Mouse (Mus musculus) forebrain, embryonic 11.5 days (tissue): ENCODE measurements around the gene Ctxn1. TPM values are rescaled to one million over a fixed set of nuclear protein-coding genes. Genes with fewer than 3 reads are reported as not detected.
A peak's percentile ranks its signal among the peaks of the same experiment; 100 is the strongest.

Experiments used
- ATAC-seq: fragments of 200-750 bp; cut with Nextera tagmentation; replicated peaks from 2 replicates; pipeline ENCODE4 v1.8.0; 2017; ENCODE audit warnings: moderate TSS enrichment; ENCODE audit not compliant: low FRiP score
- DNase-seq: peaks from one replicate; pipeline ENCODE4 v3.0.0-alpha.2; 2017; ENCODE audit warnings: low spot score
- H3K27ac ChIP-seq: fragments of 300-500 bp; sonication (generic); 2 replicates; pipeline ENCODE4 v1.5.1; 2014; ENCODE audit warnings: low read depth, low read length
- H3K27me3 ChIP-seq: fragments of 300-500 bp; sonication (generic); 2 replicates; pipeline ENCODE4 v1.6.1; 2014; ENCODE audit warnings: mild to moderate bottlenecking, low read length, mixed read lengths; ENCODE audit not compliant: control insufficient read depth, insufficient read depth
- H3K36me3 ChIP-seq: fragments of 300-500 bp; sonication (generic); 2 replicates; pipeline ENCODE4 v1.6.1; 2014; ENCODE audit warnings: mild to moderate bottlenecking, low read length, moderate library complexity, mixed read lengths; ENCODE audit not compliant: control insufficient read depth, insufficient read depth
- H3K4me1 ChIP-seq: fragments of 300-500 bp; sonication (generic); replicated peaks from 2 replicates; pipeline ENCODE4 v1.6.1; 2014; ENCODE audit warnings: low read length, mixed read lengths; ENCODE audit not compliant: control insufficient read depth, insufficient read depth
- H3K4me2 ChIP-seq: fragments of 300-500 bp; sonication (generic); 2 replicates; pipeline ENCODE4 v1.6.1; 2014; ENCODE audit warnings: low read depth, mild to moderate bottlenecking, low read length, moderate library complexity, mixed read lengths; ENCODE audit not compliant: severe bottlenecking
- H3K4me3 ChIP-seq: fragments of 300-500 bp; sonication (generic); 2 replicates; pipeline ENCODE4 v1.5.1; 2014; ENCODE audit warnings: low read depth, low read length
- H3K9ac ChIP-seq: fragments of 300-500 bp; sonication (generic); 2 replicates; pipeline ENCODE4 v1.6.1; 2014; ENCODE audit warnings: low read length
- H3K9me3 ChIP-seq: fragments of 300-500 bp; sonication (generic); 2 replicates; pipeline ENCODE4 v1.6.1; 2016; ENCODE audit warnings: low read length, mixed read lengths; ENCODE audit not compliant: control insufficient read depth
- WGBS: fragments of 180-500 bp; shearing (Covaris S2); extraction: QIAGEN DNeasy Blood & Tissue Kit; methylation state at CpG from one replicate; pipeline ENCODE4 v1.1.7; 2014; 5-methylcytosine and 5-hydroxymethylcytosine counted together
- polyA plus RNA-seq: library from polyadenylated mRNA; unstranded; fragments of >200 nt; fragmentation: Nextera tagmentation; extraction: Ambion mirVana; gene quantifications from 2 replicates; pipeline ENCODE4 v1.2.1, GENCODE M21; 2014

Gene Ctxn1
- polyA plus RNA-seq, 1 experiment from 2014 or later: 153 TPM

- Histone ChIP-seq H3K4me2 (no peak overlapping the region), H3K9ac (no peak overlapping the region), H3K4me3 (no peak overlapping the region), H3K36me3 (peaks cover 13% of the 10 kb centered on the region; the same call in 1 of the 2 replicates), H3K27ac (no peak overlapping the region), H3K9me3 (no peaks in the 10 kb centered on the region), H3K4me1 (peaks cover 5% of the 10 kb centered on the region; the same call in 1 of the 2 replicates), H3K27me3 (no peaks in the 10 kb centered on the region; the same call in 1 of the 2 replicates)
- ATAC-seq (no peak), DNase-seq (no peak)
- WGBS: 91% methylated on average over 8 of the region's 8 CpGs
These were observed 11.8 kb downstream of the Ctxn1 start for GRCm38 (mm10) chr8:4247241-4247640.

GRCm38 (mm10) chr8:4245737-4246136 is 13.3 kb downstream of the Ctxn1 start:
- Histone ChIP-seq H3K27me3 (no peaks in the 10 kb centered on the region; the same call in 1 of the 2 replicates), H3K36me3 (peaks cover 13% of the 10 kb centered on the region; the same call in 1 of the 2 replicates), H3K4me1 (peaks cover 3% of the 10 kb centered on the region; the same call in 1 of the 2 replicates), H3K9ac (no peak overlapping the region), H3K4me3 (no peak overlapping the region), H3K27ac (no peak overlapping the region), H3K4me2 (no peak overlapping the region), H3K9me3 (no peaks in the 10 kb centered on the region)
- ATAC-seq (no peak), DNase-seq (no peak)
- 87% methylated on average over 12 of the region's 13 CpGs for WGBS

GRCm38 (mm10) chr8:4245061-4245460 is 14.0 kb downstream of the Ctxn1 start:
- peaks cover 13% of the 10 kb centered on the region; the same call in 1 of the 2 replicates for H3K36me3 ChIP-seq
- no peaks in the 10 kb centered on the region for H3K9me3 ChIP-seq
- H3K27ac ChIP-seq: no peak overlapping the region
- DNase-seq: no peak
- H3K4me3 ChIP-seq: no peak overlapping the region
- WGBS: 93% methylated on average over 5 of the region's 5 CpGs
- peaks cover 6% of the 10 kb centered on the region for H3K4me1 ChIP-seq
- no peak overlapping the region for H3K4me2 ChIP-seq
- no peak for ATAC-seq
- H3K9ac ChIP-seq: no peak overlapping the region
- no peaks in the 10 kb centered on the region; the same call in 1 of the 2 replicates for H3K27me3 ChIP-seq

- peak; percentile 26 for ATAC-seq
- 14% methylated on average over 19 of the region's 19 CpGs for WGBS
- H3K27me3 ChIP-seq: no peaks in the 10 kb centered on the region
These were observed 19.7 kb downstream of the Ctxn1 start for GRCm38 (mm10) chr8:4239193-4239890.

GRCm38 (mm10) chr8:4238434-4239192 is 20.5 kb downstream of the Ctxn1 start, which contains the start of the genes Map2k7 and Gm49320:
Gene Map2k7 (plus strand): TSS chr8:4238740.
Gene Gm49320 (plus strand): TSS chr8:4238865.
- Histone ChIP-seq H3K4me3 (peak within 1 kb of the TSS; percentile 74), H3K36me3 (no peaks in the 10 kb centered on the region), H3K4me2 (peak within 1 kb of the TSS; percentile 88), H3K27ac (peak within 1 kb of the TSS; percentile 93), H3K4me1 (peaks cover 15% of the 10 kb centered on the region), H3K9ac (peak within 1 kb of the TSS; percentile 78), H3K9me3 (no peaks in the 10 kb centered on the region), H3K27me3 (no peaks in the 10 kb centered on the region)
- ATAC-seq (peak; percentile 95), DNase-seq (peak; percentile 100)
- WGBS: under 1% methylated on average over 67 of the region's 71 CpGs

More at GRCm38 (mm10) chr8:4239193-4239890, 19.7 kb downstream of the Ctxn1 start:
- Histone ChIP-seq H3K27ac (peak overlapping the region; percentile 78), H3K4me1 (peaks cover 15% of the 10 kb centered on the region), H3K4me2 (peak overlapping the region; percentile 88), H3K9ac (peak overlapping the region; percentile 78), H3K4me3 (peak overlapping the region; percentile 74), H3K36me3 (no peaks in the 10 kb centered on the region), H3K9me3 (no peaks in the 10 kb centered on the region)
- DNase-seq: no peak

- peaks cover 15% of the 10 kb centered on the region for H3K4me1 ChIP-seq
- H3K4me2 ChIP-seq: peak overlapping the region; percentile 88
- H3K27ac ChIP-seq: peak overlapping the region; percentile 93
- H3K9ac ChIP-seq: peak overlapping the region; percentile 78
- peak overlapping the region; percentile 74 for H3K4me3 ChIP-seq
- peak; percentile 57 for ATAC-seq
- 18% methylated on average over 15 of the region's 15 CpGs for WGBS
- no peaks in the 10 kb centered on the region for H3K27me3 ChIP-seq
- H3K9me3 ChIP-seq: no peaks in the 10 kb centered on the region
- DNase-seq: no peak
- no peaks in the 10 kb centered on the region for H3K36me3 ChIP-seq
These were observed 21.1 kb downstream of the Ctxn1 start for GRCm38 (mm10) chr8:4237814-4238433.

- no peaks in the 10 kb centered on the region for H3K9me3 ChIP-seq
- no peak overlapping the region for H3K4me3 ChIP-seq
- peaks cover 2% of the 10 kb centered on the region; the same call in 1 of the 2 replicates for H3K4me1 ChIP-seq
- ATAC-seq (no peak), DNase-seq (no peak)
- WGBS: 65% methylated on average over 10 of the region's 10 CpGs
- peaks cover 7% of the 10 kb centered on the region for H3K27me3 ChIP-seq
- H3K4me2 ChIP-seq: no peak overlapping the region
- H3K9ac ChIP-seq: no peak overlapping the region
- H3K36me3 ChIP-seq: no peaks in the 10 kb centered on the region
- no peak overlapping the region for H3K27ac ChIP-seq
These were observed 28.3 kb downstream of the Ctxn1 start for GRCm38 (mm10) chr8:4230612-4231351.

GRCm38 (mm10) chr8:4229784-4230183 is 29.3 kb downstream of the Ctxn1 start:
- Histone ChIP-seq H3K4me2 (no peak overlapping the region), H3K4me3 (no peak overlapping the region), H3K27me3 (peaks cover 7% of the 10 kb centered on the region), H3K9ac (no peak overlapping the region), H3K36me3 (no peaks in the 10 kb centered on the region), H3K4me1 (peaks cover 2% of the 10 kb centered on the region; the same call in 1 of the 2 replicates), H3K9me3 (no peaks in the 10 kb centered on the region), H3K27ac (no peak overlapping the region)
- no peak for ATAC-seq
- no peak for DNase-seq
- 74% methylated on average over 5 of the region's 5 CpGs for WGBS
